Mouse (Mus musculus): ENCODE data around the gene Ralgapa2. TPM values are rescaled to one million over a fixed set of nuclear protein-coding genes. Genes with fewer than 3 reads are reported as not detected.

The Ralgapa2 gene
- polyA plus RNA-seq, 1 experiment = 17.8 TPM

DNA sequence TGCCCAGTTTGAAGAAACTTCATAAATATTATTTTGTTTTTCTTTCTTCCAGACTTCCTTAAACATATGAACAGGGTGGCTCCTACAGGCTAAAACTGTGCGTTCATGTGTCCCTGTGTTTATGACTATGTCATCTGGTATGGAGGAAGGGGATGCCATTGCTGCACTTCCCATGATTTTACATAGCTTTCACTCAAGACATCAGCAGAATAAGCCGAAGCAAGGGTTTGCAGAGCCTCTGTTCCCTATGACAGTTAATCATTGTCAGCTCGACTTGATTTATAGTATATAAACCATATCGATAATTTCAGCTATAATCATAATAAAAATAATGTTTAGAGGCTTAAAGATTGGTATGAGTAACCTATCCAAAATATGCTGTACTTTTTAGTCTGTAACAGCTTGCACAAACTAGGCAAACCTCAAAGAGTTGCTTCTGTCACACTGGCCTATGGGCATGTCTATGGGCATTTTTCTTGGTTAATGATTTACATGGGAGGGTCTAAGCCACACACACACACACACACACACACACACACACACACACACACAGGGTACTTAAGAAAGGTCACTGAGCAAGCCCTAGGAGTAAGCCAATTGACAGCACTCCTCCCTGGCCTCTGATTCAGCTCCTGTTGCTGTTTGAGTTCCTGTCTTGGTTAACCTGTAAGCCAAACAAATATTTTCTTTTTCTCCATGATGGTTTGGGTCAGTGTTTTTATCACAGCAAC is 12.7 kb upstream of the Ralgapa2 start:
- 93% methylated on average over 4 of the region's 4 CpGs for WGBS
- Histone ChIP-seq H3K27ac (ENCODE audit: control insufficient read depth, insufficient read depth, low read length) (no peak overlapping the region), H3K4me1 (replicated peaks; ENCODE audit: control insufficient read depth, insufficient read depth, low read length) (no peaks in the 10 kb centered on the region), H3K27me3 (ENCODE audit: control insufficient read depth, insufficient read depth, low read length) (no peaks in the 10 kb centered on the region), H3K4me3 (ENCODE audit: control insufficient read depth, insufficient read depth, low read length) (no peak overlapping the region), H3K36me3 (ENCODE audit: control insufficient read depth, insufficient read depth, low read length) (no peaks in the 10 kb centered on the region)
- no peak for DNase-seq
- no peak for TF ChIP-seq CTCF (IDR thresholded peaks at IDR 0.05; ENCODE audit: borderline replicate concordance, control insufficient read depth, extremely low read depth, insufficient read depth, low read length, poor library complexity)
- TF ChIP-seq POLR2A (IDR thresholded peaks at IDR 0.05; ENCODE audit: control insufficient read depth, extremely low read depth, insufficient read depth, low read length, poor library complexity) = no peak

DNA sequence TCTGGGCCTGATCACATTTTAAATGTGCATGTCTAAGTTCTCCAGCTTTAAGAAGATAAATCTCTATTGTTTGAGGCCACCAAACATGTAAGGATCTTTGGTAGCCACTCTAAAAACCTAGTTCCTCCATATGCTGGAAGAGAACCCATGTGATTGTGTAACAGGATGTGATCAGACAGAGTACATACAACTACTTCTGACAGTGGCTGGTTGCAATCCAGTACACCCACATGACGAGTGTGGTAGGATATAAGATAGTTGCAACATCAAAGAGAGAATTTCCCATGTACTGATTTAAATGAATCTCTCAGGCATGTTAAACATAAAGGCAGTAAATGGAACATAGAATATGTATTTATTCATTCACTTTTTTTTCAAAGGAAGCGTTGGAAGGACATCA is 4.8 kb upstream of the Ralgapa2 start:
- Histone ChIP-seq H3K36me3 (ENCODE audit: control insufficient read depth, insufficient read depth, low read length) (no peaks in the 10 kb centered on the region), H3K4me1 (replicated peaks; ENCODE audit: control insufficient read depth, insufficient read depth, low read length) (no peaks in the 10 kb centered on the region), H3K4me3 (ENCODE audit: control insufficient read depth, insufficient read depth, low read length) (no peak overlapping the region), H3K27me3 (ENCODE audit: control insufficient read depth, insufficient read depth, low read length) (no peaks in the 10 kb centered on the region), H3K27ac (ENCODE audit: control insufficient read depth, insufficient read depth, low read length) (no peak overlapping the region)
- 60% methylated on average over 2 of the region's 2 CpGs for WGBS
- DNase-seq = no peak
- no peak for TF ChIP-seq CTCF (IDR thresholded peaks at IDR 0.05; ENCODE audit: borderline replicate concordance, control insufficient read depth, extremely low read depth, insufficient read depth, low read length, poor library complexity)

- Histone ChIP-seq H3K36me3 (ENCODE audit: control insufficient read depth, insufficient read depth, low read length) (no peaks in the 10 kb centered on the region), H3K4me1 (replicated peaks; ENCODE audit: control insufficient read depth, insufficient read depth, low read length) (peaks cover 7% of the 10 kb centered on the region), H3K27ac (ENCODE audit: control insufficient read depth, insufficient read depth, low read length) (no peak overlapping the region), H3K27me3 (ENCODE audit: control insufficient read depth, insufficient read depth, low read length) (no peaks in the 10 kb centered on the region), H3K4me3 (ENCODE audit: control insufficient read depth, insufficient read depth, low read length) (no peak overlapping the region)
- no peak for DNase-seq
- no peak for TF ChIP-seq POLR2A (IDR thresholded peaks at IDR 0.05; ENCODE audit: control insufficient read depth, extremely low read depth, insufficient read depth, low read length, poor library complexity)
- TF ChIP-seq CTCF (IDR thresholded peaks at IDR 0.05; ENCODE audit: borderline replicate concordance, control insufficient read depth, extremely low read depth, insufficient read depth, low read length, poor library complexity) = no peak
- 63% methylated on average over 2 of the region's 2 CpGs for WGBS
Observed at GRCm38 (mm10) chr2:146515081-146515480, 2.9 kb upstream of the Ralgapa2 start.

DNA sequence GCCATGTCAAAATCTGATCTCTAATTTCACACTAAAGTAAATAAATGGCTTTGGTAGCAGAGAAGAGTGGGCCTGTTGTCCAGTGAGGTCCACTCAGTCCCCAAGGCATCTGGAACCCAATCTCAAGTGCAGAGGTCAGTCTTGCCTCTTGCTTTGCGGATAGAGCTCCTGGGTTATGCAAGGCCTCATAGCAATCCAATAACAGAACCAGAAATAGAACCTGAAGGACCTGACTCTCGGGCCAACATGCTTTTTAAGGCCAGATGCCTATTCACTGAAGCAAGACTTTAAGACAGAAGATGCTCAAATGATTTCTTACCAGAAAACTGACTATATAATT is 407 bp upstream of the Ralgapa2 start:
- no peak for TF ChIP-seq CTCF (IDR thresholded peaks at IDR 0.05; ENCODE audit: borderline replicate concordance, control insufficient read depth, extremely low read depth, insufficient read depth, low read length, poor library complexity)
- TF ChIP-seq POLR2A (IDR thresholded peaks at IDR 0.05; ENCODE audit: control insufficient read depth, extremely low read depth, insufficient read depth, low read length, poor library complexity) = no peak
- DNase-seq = peak; percentile 13
- Histone ChIP-seq H3K36me3 (ENCODE audit: control insufficient read depth, insufficient read depth, low read length) (no peaks in the 10 kb centered on the region), H3K4me3 (ENCODE audit: control insufficient read depth, insufficient read depth, low read length) (no peak overlapping the region), H3K4me1 (replicated peaks; ENCODE audit: control insufficient read depth, insufficient read depth, low read length) (peaks cover 7% of the 10 kb centered on the region), H3K27me3 (ENCODE audit: control insufficient read depth, insufficient read depth, low read length) (no peaks in the 10 kb centered on the region), H3K27ac (ENCODE audit: control insufficient read depth, insufficient read depth, low read length) (no peak overlapping the region)
- 73% methylated on average over 2 of the region's 2 CpGs for WGBS

DNA sequence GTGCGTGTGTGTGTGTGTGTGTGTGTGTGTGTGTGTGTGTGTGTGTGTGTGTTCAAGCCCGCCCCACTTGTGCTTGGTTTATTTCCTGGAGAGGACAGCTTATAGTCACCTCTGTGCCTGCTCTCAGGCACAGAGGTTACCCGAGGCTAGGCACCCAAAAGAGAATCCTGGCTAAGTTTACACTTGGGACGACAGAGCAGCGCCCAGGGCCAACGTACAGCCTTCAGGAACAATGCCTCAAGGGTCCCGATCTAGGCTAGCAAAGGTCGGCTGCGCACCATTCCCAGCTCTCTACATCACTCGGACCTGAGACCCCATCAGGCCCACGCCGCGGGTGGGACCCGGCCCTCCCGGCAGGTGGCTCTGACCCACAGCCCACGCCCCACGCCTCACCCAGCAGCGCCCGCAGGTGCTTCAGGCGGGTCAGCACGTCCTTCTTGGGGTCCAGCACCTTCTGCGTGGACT is 711 bp downstream of the Ralgapa2 start:
- TF ChIP-seq POLR2A (IDR thresholded peaks at IDR 0.05; ENCODE audit: control insufficient read depth, extremely low read depth, insufficient read depth, low read length, poor library complexity) (no peak), CTCF (IDR thresholded peaks at IDR 0.05; ENCODE audit: borderline replicate concordance, control insufficient read depth, extremely low read depth, insufficient read depth, low read length, poor library complexity) (no peak)
- Histone ChIP-seq H3K27me3 (ENCODE audit: control insufficient read depth, insufficient read depth, low read length) (no peaks in the 10 kb centered on the region), H3K27ac (ENCODE audit: control insufficient read depth, insufficient read depth, low read length) (no peak overlapping the region), H3K4me1 (replicated peaks; ENCODE audit: control insufficient read depth, insufficient read depth, low read length) (peaks cover 7% of the 10 kb centered on the region), H3K4me3 (ENCODE audit: control insufficient read depth, insufficient read depth, low read length) (peak overlapping the region; percentile 76), H3K36me3 (ENCODE audit: control insufficient read depth, insufficient read depth, low read length) (no peaks in the 10 kb centered on the region)
- WGBS = under 1% methylated on average over 22 of the region's 22 CpGs
- DNase-seq = no peak

GRCm38 (mm10) chr2:146510780-146511179 is 1.4 kb downstream of the Ralgapa2 start:
- H3K27ac ChIP-seq (ENCODE audit: control insufficient read depth, insufficient read depth, low read length) = no peak overlapping the region
- H3K4me3 ChIP-seq (ENCODE audit: control insufficient read depth, insufficient read depth, low read length) = no peak overlapping the region
- no peaks in the 10 kb centered on the region for H3K36me3 ChIP-seq (ENCODE audit: control insufficient read depth, insufficient read depth, low read length)
- 69% methylated on average over 1 of the region's 1 CpGs for WGBS
- no peaks in the 10 kb centered on the region for H3K27me3 ChIP-seq (ENCODE audit: control insufficient read depth, insufficient read depth, low read length)
- peaks cover 7% of the 10 kb centered on the region for H3K4me1 ChIP-seq (replicated peaks; ENCODE audit: control insufficient read depth, insufficient read depth, low read length)
- DNase-seq = no peak
- TF ChIP-seq CTCF (IDR thresholded peaks at IDR 0.05; ENCODE audit: borderline replicate concordance, control insufficient read depth, extremely low read depth, insufficient read depth, low read length, poor library complexity) = no peak
- no peak for TF ChIP-seq POLR2A (IDR thresholded peaks at IDR 0.05; ENCODE audit: control insufficient read depth, extremely low read depth, insufficient read depth, low read length, poor library complexity)
